Mouse (Mus musculus) spleen, adult 2 months (tissue): ENCODE data around the gene E130308A19Rik. TPM values are rescaled to one million over a fixed set of nuclear protein-coding genes. Genes with fewer than 3 reads are reported as not detected.

Experiments used
- DNase-seq, 2 experiments: peaks; one replicate each; pipeline versions ENCODE4 v3.0.0 to v3.0.0-alpha.2; 2012 to 2021; ENCODE audit warnings: low spot score in 2 of 2, low read depth in 1 of 2
- H3K27ac ChIP-seq: fragments of 200-500 bp; 2 replicates; pipeline ENCODE4 v1.5.1; 2012; ENCODE audit warnings: low read length, inconsistent platforms; ENCODE audit not compliant: insufficient read depth
- H3K27me3 ChIP-seq: fragments of 200-500 bp; 2 replicates; pipeline ENCODE4 v1.6.1; 2012; ENCODE audit warnings: mild to moderate bottlenecking, moderate library complexity, low read length, inconsistent platforms; ENCODE audit not compliant: control insufficient read depth, insufficient read depth
- H3K36me3 ChIP-seq: fragments of 200-500 bp; 2 replicates; pipeline ENCODE4 v1.6.1; 2012; ENCODE audit warnings: mild to moderate bottlenecking, low read length, inconsistent platforms; ENCODE audit not compliant: control insufficient read depth, insufficient read depth
- H3K4me1 ChIP-seq: fragments of 200-500 bp; 2 replicates; pipeline ENCODE4 v1.6.1; 2011; ENCODE audit warnings: inconsistent platforms; ENCODE audit not compliant: control insufficient read depth, insufficient read depth, insufficient read length
- H3K4me3 ChIP-seq: fragments of 200-500 bp; 2 replicates; pipeline ENCODE4 v1.5.1; 2011; ENCODE audit warnings: mild to moderate bottlenecking, inconsistent platforms; ENCODE audit not compliant: insufficient read depth, insufficient read length; ENCODE audit errors: extremely low read depth
- CTCF ChIP-seq: fragments of 200-500 bp; IDR thresholded peaks from 2 replicates; pipeline ENCODE4 v1.5.1; 2011; ENCODE audit warnings: mild to moderate bottlenecking, inconsistent platforms; ENCODE audit not compliant: insufficient read depth, insufficient read length, insufficient replicate concordance; ENCODE audit errors: extremely low read depth
- POLR2A ChIP-seq: fragments of 200-500 bp; IDR thresholded peaks from 2 replicates; pipeline ENCODE4 v1.6.1; 2011; ENCODE audit warnings: low read depth, low read length, inconsistent platforms
- WGBS: fragments of 180-500 bp; shearing (Covaris S2); methylation state at CpG from one replicate; pipeline ENCODE4 v1.1.7; 2018; 5-methylcytosine and 5-hydroxymethylcytosine counted together
- polyA plus RNA-seq: library from polyadenylated mRNA; depleted of rRNA; stranded (reverse); fragments of >200 nt; gene quantifications from 2 replicates; pipeline ENCODE4 v1.2.3, GENCODE M21; 2012

E130308A19Rik gene
- polyA plus RNA-seq, 1 experiment, result 5.4 TPM

- WGBS, result 85% methylated on average over 1 of the region's 1 CpGs
- Histone ChIP-seq H3K4me1 (no peaks in the 10 kb centered on the region), H3K27me3 (no peaks in the 10 kb centered on the region), H3K27ac (no peak overlapping the region), H3K36me3 (no peaks in the 10 kb centered on the region), H3K4me3 (no peak overlapping the region)
- TF ChIP-seq POLR2A (no peak), CTCF (no peak)
- DNase-seq, result no peak
These were observed 8.5 kb downstream of the E130308A19Rik start for GRCm38 (mm10) chr4:59634532-59634931.

GRCm38 (mm10) chr4:59639163-59639562 lies 13.2 kb downstream of the E130308A19Rik start:
- Histone ChIP-seq H3K4me3 (no peak overlapping the region), H3K27me3 (no peaks in the 10 kb centered on the region), H3K36me3 (no peaks in the 10 kb centered on the region), H3K27ac (no peak overlapping the region), H3K4me1 (no peaks in the 10 kb centered on the region)
- DNase-seq, result no peak
- TF ChIP-seq POLR2A (no peak), CTCF (no peak)

- DNase-seq, result no peak
- no peaks in the 10 kb centered on the region for H3K36me3 ChIP-seq
- no peaks in the 10 kb centered on the region for H3K4me1 ChIP-seq
- no peaks in the 10 kb centered on the region for H3K27me3 ChIP-seq
- 90% methylated on average over 2 of the region's 2 CpGs for WGBS
- H3K4me3 ChIP-seq, result no peak overlapping the region
- H3K27ac ChIP-seq, result no peak overlapping the region
- TF ChIP-seq CTCF, result no peak
- TF ChIP-seq POLR2A, result no peak
These were observed 14.7 kb downstream of the E130308A19Rik start for GRCm38 (mm10) chr4:59640720-59641119.

GRCm38 (mm10) chr4:59642039-59642438 lies 16.0 kb downstream of the E130308A19Rik start:
- Histone ChIP-seq H3K4me3 (no peak overlapping the region), H3K36me3 (no peaks in the 10 kb centered on the region), H3K27me3 (no peaks in the 10 kb centered on the region), H3K27ac (no peak overlapping the region), H3K4me1 (no peaks in the 10 kb centered on the region)
- 87% methylated on average over 3 of the region's 3 CpGs for WGBS
- TF ChIP-seq POLR2A (no peak), CTCF (no peak)
- no peak for DNase-seq

- TF ChIP-seq POLR2A (no peak), CTCF (no peak)
- Histone ChIP-seq H3K27me3 (no peaks in the 10 kb centered on the region), H3K36me3 (no peaks in the 10 kb centered on the region), H3K27ac (no peak overlapping the region), H3K4me3 (no peak overlapping the region), H3K4me1 (no peaks in the 10 kb centered on the region)
- no peak for DNase-seq
- 98% methylated on average over 2 of the region's 2 CpGs for WGBS
These were observed 16.6 kb downstream of the E130308A19Rik start for GRCm38 (mm10) chr4:59642657-59643056.

GRCm38 (mm10) chr4:59644431-59644830 lies 18.4 kb downstream of the E130308A19Rik start:
- Histone ChIP-seq H3K27ac (no peak overlapping the region), H3K36me3 (no peaks in the 10 kb centered on the region), H3K4me3 (no peak overlapping the region), H3K4me1 (no peaks in the 10 kb centered on the region), H3K27me3 (no peaks in the 10 kb centered on the region)
- DNase-seq, result no peak
- WGBS, result 82% methylated on average over 3 of the region's 3 CpGs
- TF ChIP-seq CTCF (no peak), POLR2A (no peak)

GRCm38 (mm10) chr4:59644992-59645391 lies 19.0 kb downstream of the E130308A19Rik start:
- TF ChIP-seq POLR2A, result no peak
- no peak for TF ChIP-seq CTCF
- Histone ChIP-seq H3K27me3 (no peaks in the 10 kb centered on the region), H3K36me3 (no peaks in the 10 kb centered on the region), H3K4me1 (no peaks in the 10 kb centered on the region), H3K4me3 (no peak overlapping the region), H3K27ac (no peak overlapping the region)
- WGBS, result 92% methylated on average over 4 of the region's 4 CpGs
- no peak for DNase-seq
